Mouse (Mus musculus): ENCODE data around the gene Higd1c. TPM values are rescaled to one million over a fixed set of nuclear protein-coding genes. Genes with fewer than 3 reads are reported as not detected.
"Not testable (repeated sequence)": the region's sequence is repeated elsewhere in the genome, so short reads cannot be mapped to it uniquely, and the experiment has no call there.

The Higd1c gene
- polyA plus RNA-seq, 1 experiment from 2014 or later: 0.47 TPM

DNA sequence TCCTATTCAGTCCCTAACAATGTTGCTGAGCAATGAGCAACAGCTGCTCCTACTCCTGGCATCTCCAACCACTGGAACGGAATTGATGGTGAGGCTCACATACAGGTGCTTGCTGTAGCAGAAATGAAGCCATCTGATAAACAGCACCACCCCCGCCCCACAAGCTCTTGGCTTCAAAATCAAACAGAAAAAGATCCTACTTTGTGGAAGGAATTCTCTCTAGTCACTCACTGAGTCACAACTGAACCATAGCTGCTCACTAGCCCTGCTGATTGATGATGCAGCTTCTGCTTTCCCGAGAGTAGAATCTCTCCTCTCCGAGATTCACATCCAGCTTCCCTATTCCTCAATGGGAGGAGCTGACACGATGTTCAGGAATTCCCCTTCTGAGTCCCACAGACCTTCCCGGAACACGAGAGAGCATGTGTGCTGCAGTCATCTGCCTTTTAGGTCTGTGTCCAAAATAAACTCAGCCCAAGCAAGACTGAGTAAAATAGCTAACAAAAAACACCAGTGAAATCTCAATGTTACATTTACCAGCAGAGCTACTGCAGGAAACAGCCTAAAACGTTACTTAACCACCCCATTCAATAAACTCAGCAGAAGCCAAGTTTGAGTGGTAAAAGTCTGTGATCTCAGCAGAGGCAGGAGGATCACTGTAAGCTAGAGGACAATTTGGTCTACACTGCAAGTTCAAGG lies 56.9 kb downstream of the Higd1c start:
- no peak for DNase-seq (ENCODE audit: low spot score)
- WGBS: 50% methylated on average over 8 of the region's 8 CpGs
- no peak overlapping the region for H3K27ac ChIP-seq

DNA sequence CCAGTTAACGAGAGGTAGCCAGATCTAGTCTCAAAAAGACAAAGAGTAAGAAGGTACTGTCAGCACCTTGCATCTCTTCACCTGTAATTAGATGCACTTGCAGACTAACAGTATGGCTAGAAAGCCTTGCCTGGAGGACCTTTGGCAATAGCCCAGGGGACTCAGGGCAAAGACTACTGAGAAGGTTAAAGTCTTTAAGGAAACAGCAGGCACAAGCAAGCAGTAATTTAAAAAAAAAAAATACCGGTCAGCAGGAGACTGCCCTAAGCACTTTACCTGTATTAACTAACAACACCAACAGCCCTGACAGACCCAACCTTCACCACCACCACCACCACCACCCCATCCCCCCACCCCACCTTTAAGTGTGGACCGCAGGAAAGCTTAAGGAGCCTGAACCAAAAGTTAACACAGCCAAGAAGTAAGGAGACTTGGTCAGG lies 57.4 kb downstream of the Higd1c start, which contains the start of gene Gm5475:
Gene Gm5475, plus strand, starts transcription at position 390 of the 440 bp plus-strand sequence.
- not testable (repeated sequence) for DNase-seq (ENCODE audit: low spot score); H3K9me3 ChIP-seq; H3K36me3 ChIP-seq
- peaks cover 51% of the 10 kb centered on the region for H3K4me1 ChIP-seq (replicated peaks)
- 35% methylated on average over 3 of the region's 3 CpGs for WGBS
- H3K27ac ChIP-seq: peak within 1 kb of the TSS; percentile 92
- peak within 1 kb of the TSS; percentile 90 for H3K4me3 ChIP-seq
- peaks cover 32% of the 10 kb centered on the region for H3K27me3 ChIP-seq (ENCODE audit: insufficient read depth, poor library complexity, severe bottlenecking)

More for the DNA sequence above, 56.9 kb downstream of the Higd1c start:
- Histone ChIP-seq H3K27me3 (ENCODE audit: insufficient read depth, poor library complexity, severe bottlenecking) (peaks cover 31% of the 10 kb centered on the region), H3K4me3 (peak overlapping the region; percentile 90), H3K9me3 (no peaks in the 10 kb centered on the region), H3K36me3 (no peaks in the 10 kb centered on the region), H3K4me1 (replicated peaks) (peaks cover 51% of the 10 kb centered on the region)

DNA sequence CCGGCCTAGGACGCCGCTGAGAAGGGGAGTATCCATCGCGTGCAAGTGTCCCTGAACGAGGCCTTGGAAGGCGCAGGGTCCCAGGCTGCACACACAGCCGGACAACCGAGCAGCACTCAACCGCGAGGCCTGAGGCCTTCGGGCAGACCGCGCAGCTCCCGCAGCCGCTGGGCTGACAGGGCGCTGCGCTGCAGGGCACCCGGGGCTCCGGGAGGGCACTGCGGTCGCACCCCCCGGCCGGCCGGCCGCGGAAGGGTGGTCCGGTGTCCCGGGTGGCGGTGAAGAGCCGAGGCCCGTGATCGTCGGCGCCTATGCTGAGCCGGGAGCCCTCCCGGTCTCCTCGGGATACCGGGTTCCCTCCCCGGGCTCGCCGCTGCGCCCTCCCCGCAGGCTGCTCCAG lies 58.1 kb downstream of the Higd1c start:
- H3K36me3 ChIP-seq: no peaks in the 10 kb centered on the region
- H3K4me3 ChIP-seq: peak overlapping the region; percentile 90
- peaks cover 51% of the 10 kb centered on the region for H3K4me1 ChIP-seq (replicated peaks)
- WGBS: under 1% methylated on average over 44 of the region's 44 CpGs
- peaks cover 32% of the 10 kb centered on the region for H3K27me3 ChIP-seq (ENCODE audit: insufficient read depth, poor library complexity, severe bottlenecking)
- H3K9me3 ChIP-seq: no peaks in the 10 kb centered on the region
- H3K27ac ChIP-seq: peak overlapping the region; percentile 92
- no peak for DNase-seq (ENCODE audit: low spot score)

DNA sequence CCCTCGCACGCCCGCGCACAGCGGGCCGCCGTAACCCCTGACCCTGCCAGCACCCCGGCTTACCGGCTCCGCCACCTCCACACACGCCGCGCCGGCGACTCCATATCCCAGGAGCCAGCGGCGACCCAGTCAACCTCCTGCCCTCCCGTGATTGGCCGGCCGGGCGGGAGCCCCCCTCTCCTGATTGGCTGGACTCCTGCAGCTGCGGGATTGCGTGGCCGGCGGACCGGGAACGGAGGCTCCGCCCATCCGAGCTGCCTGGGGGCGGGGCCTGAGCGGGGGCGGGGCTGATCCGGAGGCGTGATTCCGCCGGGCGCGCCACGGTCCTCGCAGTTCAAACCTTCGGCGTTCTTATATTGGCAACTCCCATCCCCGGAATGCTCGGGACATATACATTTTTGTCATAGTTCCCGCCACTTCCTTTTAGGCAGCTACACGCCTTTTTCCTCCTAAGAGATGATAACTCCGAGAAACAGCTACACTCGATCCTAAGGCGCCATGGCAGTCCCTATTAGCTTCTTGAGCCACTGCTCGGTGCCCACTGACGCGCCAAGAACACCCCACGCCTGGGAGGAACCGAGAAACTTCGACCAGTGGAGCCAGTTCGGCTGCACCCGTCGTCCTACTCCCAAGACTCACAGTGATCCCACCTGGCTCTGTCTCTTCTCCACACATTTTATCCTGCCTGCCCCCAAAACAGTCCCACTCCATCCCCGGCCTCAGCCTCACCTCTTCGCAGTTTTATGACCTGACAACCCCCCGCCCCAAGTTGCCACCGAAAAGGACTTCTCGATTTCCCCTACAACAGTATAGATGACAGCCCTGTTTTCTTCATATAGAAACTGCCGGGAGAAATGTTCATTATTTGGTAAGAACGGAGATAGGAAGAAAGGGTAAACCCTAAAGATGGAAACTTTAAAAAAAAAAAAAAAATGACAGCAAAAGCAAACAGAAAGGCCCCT lies 58.8 kb downstream of the Higd1c start:
- under 1% methylated on average over 65 of the region's 65 CpGs for WGBS
- no peaks in the 10 kb centered on the region for H3K36me3 ChIP-seq
- peak overlapping the region; percentile 90 for H3K4me3 ChIP-seq
- H3K27ac ChIP-seq: peak overlapping the region; percentile 92
- peak; percentile 97 for DNase-seq (ENCODE audit: low spot score)
- H3K27me3 ChIP-seq (ENCODE audit: insufficient read depth, poor library complexity, severe bottlenecking): peaks cover 32% of the 10 kb centered on the region
- H3K9me3 ChIP-seq: no peaks in the 10 kb centered on the region
- peaks cover 49% of the 10 kb centered on the region for H3K4me1 ChIP-seq (replicated peaks)

GRCm38 (mm10) chr15:100423916-100424315 lies 59.6 kb downstream of the Higd1c start:
- H3K4me1 ChIP-seq (replicated peaks): peaks cover 48% of the 10 kb centered on the region
- H3K9me3 ChIP-seq: no peaks in the 10 kb centered on the region
- peak overlapping the region; percentile 90 for H3K4me3 ChIP-seq
- H3K36me3 ChIP-seq: no peaks in the 10 kb centered on the region
- WGBS: 5% methylated on average over 14 of the region's 14 CpGs
- H3K27me3 ChIP-seq (ENCODE audit: insufficient read depth, poor library complexity, severe bottlenecking): peaks cover 32% of the 10 kb centered on the region
- DNase-seq (ENCODE audit: low spot score): peak; percentile 24
- H3K27ac ChIP-seq: no peak overlapping the region

- no peak within 1 kb of the TSS for H3K27ac ChIP-seq
Measured at GRCm38 (mm10) chr15:100424396-100425122, 60.2 kb downstream of the Higd1c start, which contains the start of gene Slc11a2. Gene Slc11a2 (minus strand): TSS chr15:100425072.

DNA sequence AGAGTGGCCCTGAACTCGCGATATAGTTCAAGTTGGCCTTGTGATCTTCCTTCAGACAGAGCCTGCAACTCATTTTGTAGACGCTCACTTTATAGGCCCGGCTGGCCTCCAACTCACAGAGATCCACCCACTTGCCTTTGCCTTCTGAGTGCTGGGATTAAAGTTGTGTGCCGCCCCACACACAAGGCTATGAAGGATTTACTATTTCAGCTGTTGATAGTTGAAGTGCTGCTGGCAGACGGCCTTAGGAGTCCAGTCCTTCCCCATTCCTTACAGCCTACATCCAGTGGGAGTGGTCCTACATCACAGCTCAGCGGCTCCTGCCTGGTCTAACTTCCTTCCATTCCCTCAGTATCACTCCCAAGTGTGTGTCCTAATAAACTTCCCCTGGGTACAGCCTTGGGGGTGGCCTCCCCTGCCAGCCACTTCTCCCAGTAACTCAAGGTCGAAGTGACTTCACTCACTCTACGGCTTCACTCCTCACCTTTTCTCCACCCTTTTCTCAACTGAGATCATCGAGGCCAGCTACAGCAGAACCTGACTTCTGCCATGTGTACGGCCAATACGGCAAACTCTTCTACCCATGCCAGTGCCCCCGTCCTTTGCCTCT lies 64.1 kb downstream of the Higd1c start:
- H3K4me3 ChIP-seq: no peak overlapping the region
- H3K9me3 ChIP-seq: no peaks in the 10 kb centered on the region
- peaks cover 12% of the 10 kb centered on the region; the same call in 1 of the 2 replicates for H3K4me1 ChIP-seq (replicated peaks)
- H3K27me3 ChIP-seq (ENCODE audit: insufficient read depth, poor library complexity, severe bottlenecking): peaks cover 30% of the 10 kb centered on the region
- 85% methylated on average over 13 of the region's 13 CpGs for WGBS
- H3K36me3 ChIP-seq: no peaks in the 10 kb centered on the region
- H3K27ac ChIP-seq: no peak overlapping the region
- DNase-seq (ENCODE audit: low spot score): no peak

More at GRCm38 (mm10) chr15:100424396-100425122, 60.2 kb downstream of the Higd1c start, which contains the start of gene Slc11a2:
- Histone ChIP-seq H3K9me3 (no peaks in the 10 kb centered on the region), H3K36me3 (no peaks in the 10 kb centered on the region), H3K4me1 (replicated peaks) (peaks cover 42% of the 10 kb centered on the region), H3K27me3 (ENCODE audit: insufficient read depth, poor library complexity, severe bottlenecking) (peaks cover 32% of the 10 kb centered on the region), H3K4me3 (peak within 1 kb of the TSS; percentile 90)
- 30% methylated on average over 17 of the region's 17 CpGs for WGBS
- peak; percentile 30 for DNase-seq (ENCODE audit: low spot score)

DNA sequence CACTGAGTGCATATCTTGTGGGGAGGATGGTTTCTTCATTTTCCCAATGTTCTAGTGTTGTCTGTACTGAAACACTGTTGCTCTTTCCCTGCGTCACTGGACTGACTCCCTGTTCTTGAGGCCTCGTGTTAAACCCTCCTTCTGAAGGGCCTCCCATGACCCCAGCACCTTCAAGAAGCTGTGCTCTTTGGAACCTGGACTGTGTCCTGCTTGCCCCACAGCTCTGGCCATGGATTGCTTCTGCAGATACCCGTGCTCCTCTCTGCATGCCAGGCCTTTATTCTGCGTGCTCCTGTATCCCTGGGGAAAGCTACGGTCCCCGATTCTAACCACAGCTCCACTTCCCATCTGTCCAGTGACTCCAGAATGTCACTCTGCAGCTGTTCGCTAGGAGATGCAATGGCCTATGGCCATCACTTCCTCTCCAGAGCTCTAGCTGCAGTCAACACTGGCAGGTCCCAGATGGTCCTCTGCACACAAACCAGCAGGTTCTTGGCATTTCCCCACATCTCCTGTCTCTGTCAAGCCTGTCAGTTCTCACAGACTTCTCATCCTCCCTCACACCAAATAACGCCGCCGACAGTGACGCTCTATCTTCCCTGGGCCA lies 65.7 kb downstream of the Higd1c start:
- H3K27ac ChIP-seq: no peak overlapping the region
- H3K4me1 ChIP-seq (replicated peaks): no peaks in the 10 kb centered on the region
- DNase-seq (ENCODE audit: low spot score): no peak
- H3K36me3 ChIP-seq: no peaks in the 10 kb centered on the region
- H3K9me3 ChIP-seq: no peaks in the 10 kb centered on the region
- no peak overlapping the region for H3K4me3 ChIP-seq
- H3K27me3 ChIP-seq (ENCODE audit: insufficient read depth, poor library complexity, severe bottlenecking): peaks cover 13% of the 10 kb centered on the region
- WGBS: 81% methylated on average over 11 of the region's 11 CpGs

- WGBS: 67% methylated on average over 4 of the region's 4 CpGs
- Histone ChIP-seq H3K27me3 (ENCODE audit: insufficient read depth, poor library complexity, severe bottlenecking) (no peaks in the 10 kb centered on the region), H3K27ac (no peak overlapping the region), H3K9me3 (no peaks in the 10 kb centered on the region), H3K36me3 (no peaks in the 10 kb centered on the region), H3K4me1 (replicated peaks) (no peaks in the 10 kb centered on the region; the same call in 1 of the 2 replicates), H3K4me3 (no peak overlapping the region)
- DNase-seq (ENCODE audit: low spot score): no peak
Measured at GRCm38 (mm10) chr15:100433234-100433633, 68.9 kb downstream of the Higd1c start.

Data from hindbrain, embryonic 10.5 days (tissue).